Mouse (Mus musculus) cerebellum, postnatal 36 days (tissue): ENCODE results near the gene Sergef.

Experiments used
- DNase-seq, 2 experiments: peaks; one replicate each; pipeline ENCODE4 v3.0.0; 2021 to 2022; ENCODE audit warnings: mixed read lengths in 2 of 2

Gene Sergef

DNA sequence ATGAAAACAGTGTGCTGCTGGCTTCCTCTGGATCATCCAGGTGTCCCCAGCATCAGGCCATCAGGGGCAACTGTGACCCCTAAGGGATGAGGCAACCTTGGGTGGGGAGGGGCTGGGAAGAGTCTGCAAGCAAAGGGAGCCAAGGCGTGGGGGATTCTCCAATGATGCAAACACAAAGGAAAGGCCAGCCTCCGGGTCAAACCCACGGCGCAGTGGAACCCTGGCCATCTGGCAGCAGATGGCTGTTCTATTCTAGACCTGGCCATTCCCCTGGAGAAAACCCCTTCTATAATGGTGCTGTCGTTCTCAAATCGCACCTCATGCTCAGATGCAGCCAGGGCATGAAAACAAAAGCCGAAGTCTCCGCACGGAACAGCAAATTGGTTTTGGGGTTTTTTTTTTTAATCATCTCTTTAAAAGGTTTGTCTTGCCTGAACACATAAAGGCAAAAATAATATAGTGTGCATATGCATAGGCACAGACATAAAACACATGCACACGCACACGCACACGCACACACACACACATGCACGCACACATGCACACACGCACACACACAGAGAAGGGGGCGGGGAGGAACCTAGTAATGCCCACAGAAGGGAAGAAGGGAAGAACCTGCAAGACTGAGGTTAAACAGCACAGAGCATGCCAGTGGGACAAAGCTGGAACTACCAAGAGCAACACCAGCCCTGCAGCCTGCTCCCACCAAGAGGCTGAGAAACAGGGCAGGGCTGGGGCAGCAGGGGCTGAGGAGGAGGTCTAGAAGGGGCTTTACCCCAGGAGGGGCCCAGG, 66.6 kb downstream of the Sergef start:
- DNase-seq: peak; percentile 74 to 78

DNA sequence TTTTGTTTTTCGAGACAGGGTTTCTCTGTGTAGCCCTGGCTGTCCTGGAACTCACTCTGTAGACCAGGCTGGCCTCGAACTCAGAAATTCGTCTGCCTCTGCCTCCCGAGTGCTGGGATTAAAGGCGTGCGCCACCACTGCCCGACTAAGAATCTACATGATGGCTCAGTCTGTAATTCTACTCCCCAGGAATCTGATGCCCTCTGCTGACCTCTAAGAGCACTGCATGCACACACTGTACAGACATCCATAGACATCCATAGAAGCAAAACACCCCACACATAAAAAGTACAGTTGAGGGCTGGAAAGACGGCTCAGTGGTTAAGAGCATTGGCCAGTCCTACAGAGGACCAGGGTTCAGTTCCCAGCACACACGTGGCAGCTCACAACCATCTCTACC, 70.1 kb downstream of the Sergef start:
- peak; percentile 65 for DNase-seq

DNA sequence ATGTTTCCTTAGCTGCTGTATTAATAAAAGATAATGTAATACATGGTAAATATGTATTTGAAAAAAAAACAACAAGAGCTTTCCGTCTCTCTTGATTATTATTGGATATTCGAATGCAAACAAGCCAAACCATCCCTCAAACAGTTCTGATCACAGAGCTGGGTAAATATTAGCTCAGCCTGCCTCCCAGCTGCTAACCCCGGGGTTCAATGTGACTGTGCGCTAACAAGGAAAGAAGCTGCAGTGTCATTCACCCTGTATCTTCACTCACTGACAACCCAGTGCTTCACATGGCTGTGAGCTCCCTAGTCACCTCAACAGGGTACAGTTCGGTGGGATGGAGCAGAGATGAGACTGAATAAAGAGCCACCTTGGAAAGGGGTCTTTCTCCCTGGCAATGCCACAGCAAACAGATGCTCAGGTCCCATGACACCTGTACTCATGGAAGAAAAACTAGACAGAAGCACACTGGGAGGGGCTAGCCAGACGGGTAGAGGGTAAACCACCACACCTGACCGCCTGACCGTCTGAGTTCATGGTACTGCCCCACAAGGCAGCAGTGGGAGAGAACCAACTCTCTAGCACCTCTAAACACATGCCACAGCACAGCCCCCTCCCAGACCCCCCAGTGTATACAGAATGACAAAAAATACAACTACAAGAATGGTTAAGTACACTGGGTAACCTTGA, 73.1 kb downstream of the Sergef start:
- DNase-seq: no peak

DNA sequence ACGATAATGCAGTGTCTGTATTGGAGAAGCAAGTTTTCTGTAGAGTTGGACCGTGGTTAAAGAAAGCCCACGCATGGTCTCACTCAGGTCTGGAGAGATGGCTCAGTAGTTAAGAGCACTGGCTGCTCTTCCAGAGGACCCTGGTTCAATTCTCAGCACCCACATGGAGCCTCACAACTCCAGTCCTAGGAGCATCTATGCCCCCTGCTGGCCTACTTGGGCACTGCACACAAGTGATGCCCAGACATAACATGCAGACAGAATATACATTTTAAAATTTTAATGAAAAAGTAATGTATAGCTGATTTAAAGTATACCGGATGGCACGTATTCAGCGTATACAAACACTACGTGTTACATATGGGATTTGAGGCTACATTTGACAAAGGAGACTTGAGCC, 74.2 kb downstream of the Sergef start:
- no peak for DNase-seq

DNA sequence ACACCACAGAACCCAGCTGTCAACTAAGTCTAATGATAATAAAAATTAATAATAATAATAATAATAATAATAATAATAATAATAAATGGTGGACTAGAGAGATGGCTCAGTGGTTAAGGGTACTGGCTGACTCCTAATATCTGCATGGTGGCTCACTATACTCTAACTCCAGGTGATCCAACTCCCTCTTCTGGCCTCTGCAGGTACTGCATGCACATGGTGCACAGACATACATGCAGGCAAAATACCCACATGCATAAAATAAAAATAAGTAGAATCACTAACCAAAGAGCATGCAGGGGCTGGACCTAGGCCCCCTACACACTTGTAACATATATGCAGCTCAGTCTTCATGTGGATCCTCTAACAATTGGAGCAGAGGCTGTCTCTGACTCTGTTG, 75.8 kb downstream of the Sergef start:
- DNase-seq: no peak

DNA sequence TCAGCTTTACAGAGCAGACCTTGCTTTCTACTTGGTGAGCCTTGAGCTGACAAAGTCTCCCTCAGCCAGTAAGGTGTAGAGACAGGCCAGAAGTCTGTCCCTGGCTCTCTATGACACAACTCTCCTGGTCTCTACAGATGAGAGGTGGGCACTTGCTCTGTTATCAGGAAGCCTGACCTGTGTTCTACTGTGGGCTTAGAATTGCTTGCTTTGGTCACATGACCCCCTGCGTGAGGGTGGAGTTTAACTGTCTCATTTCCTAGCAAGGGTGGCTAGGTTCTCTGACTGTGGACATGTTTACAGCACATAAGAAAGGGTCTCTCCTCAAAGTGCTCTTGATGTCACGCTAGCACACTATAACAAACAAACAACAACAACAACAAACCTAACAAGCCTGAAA, 79.5 kb downstream of the Sergef start:
- no peak for DNase-seq

DNA sequence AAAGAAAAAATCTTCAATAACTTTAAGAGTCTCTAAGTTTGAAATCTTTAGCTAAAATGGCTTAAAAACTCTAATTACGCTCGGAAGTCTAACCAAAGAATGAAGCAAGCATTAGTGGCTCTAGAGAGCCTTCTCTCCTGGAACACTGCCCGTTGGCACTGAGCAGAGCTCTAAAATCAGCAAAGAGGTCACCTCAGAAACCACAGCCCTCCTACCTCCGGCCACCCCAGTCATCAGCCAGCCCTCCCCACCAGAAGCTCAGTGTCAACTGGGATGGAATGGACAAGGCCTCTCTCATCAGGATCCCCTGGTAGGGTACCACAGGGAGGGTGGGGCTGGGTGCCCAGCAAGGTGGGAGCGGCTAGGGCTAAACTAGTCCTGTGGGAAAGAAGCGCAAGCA, 80.0 kb downstream of the Sergef start:
- DNase-seq: peak; percentile 80 to 84

DNA sequence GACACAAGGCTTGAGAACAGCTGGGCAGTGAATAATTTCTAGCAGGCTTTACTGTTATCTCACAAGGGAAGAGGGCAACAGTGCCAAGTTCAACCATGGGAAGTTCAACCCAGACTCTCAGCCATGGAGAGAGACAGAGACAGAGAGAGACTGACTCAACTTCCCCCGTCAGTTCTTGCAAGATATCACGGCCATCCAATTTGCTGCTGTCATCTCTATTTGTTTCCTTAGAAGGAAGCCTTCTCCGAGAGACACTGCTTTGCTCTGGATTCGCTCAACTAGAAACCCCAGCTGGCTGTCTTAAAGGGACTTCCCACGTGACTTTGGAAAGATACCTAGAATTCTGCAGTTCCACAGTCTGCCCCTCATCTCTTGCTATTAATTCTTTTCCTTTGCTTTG, 80.6 kb downstream of the Sergef start:
- no peak for DNase-seq

DNA sequence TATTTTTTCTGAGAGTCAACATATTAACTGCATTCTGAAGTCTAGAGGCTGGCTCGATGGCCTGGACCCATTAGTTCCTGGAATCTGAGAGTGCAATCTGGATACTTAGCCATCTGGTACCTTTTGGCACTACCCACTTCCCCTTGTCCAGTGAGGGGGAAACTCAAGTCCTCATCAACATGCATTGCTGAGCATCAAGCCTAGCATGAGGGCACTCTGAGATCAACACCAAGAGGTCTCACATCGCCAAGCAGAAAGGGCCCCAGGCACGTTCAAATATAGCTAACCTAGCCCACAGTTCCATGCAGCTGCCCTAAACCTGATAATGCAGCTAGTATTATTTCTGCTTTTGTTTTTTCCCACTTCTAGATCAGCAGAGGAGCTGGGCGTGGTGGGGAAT, 81.6 kb downstream of the Sergef start:
- DNase-seq: peak; percentile 72 to 82

DNA sequence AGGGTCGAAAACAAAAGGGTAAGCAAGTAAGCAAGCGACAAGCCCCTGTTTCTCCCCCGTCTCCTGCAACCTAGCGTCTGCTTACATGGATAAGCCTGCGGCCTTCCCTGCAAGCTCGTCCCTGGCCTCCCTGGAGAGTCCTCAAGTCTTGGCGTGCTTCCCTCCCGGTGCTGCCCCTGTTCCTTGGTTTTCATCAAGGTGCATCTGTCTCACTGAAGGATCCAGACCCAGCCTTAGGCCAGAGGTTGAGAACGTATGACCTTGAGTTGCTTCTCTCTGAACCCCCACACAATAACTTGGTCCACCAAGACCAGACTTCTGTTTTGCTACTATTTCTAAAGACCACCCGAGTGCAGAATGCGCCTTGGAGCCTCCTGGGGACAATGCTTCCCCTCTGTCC, 82.2 kb downstream of the Sergef start:
- no peak for DNase-seq

DNA sequence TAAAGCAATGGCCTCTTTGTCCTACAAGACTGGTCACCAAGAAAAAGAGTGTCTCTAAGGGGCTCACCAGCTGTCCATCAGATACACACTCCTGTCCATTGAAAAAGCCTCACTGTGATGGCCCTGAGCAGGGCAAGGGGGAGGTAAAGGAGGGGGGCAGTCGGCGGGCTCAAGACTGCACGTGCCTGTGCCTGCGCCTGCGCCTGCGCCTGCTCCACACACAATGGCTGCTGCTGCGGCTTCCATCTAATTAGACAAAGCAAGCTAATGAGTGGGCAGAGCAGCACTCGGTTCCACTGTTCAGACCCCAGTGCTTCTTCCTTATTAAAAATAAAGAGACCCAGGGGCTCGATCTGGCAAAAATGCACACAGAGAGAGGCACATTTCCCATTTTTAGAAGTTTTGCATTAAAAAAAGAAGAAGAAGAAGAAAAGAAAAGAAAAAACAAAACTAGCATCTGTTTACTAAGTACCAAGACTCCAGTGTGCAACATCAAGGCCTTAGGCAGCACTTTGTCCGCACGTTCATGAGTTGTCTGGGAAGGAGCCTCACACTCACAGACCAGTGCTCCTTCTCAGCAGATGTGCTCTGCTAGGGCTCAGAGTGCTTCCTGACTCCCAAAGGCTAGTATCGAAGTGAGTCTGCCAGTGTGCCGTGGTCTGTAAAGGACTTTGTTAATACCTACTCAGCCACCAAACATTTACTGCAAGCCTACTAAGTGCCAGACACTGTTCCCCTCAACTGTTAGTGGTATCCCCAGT, 83.1 kb downstream of the Sergef start:
- DNase-seq: no peak

DNA sequence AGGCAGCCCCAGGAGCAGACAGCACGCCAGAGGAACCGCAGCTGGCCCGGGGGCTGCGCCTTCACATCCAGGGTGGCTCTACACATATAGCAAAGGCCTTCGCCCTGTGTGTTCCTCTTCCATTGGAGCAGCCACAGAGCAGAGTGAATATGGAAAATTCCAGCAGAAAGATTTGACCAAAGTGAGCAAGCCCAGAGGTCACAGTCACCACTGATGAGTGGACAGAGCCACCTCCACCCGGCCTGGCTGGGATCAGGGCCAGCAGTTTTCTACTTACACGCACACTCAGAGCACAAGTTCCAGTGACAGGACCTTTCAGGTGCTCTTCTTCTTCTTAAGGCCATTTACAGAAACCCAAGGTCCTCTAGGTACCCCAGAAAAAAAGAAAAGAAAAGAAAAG, 83.9 kb downstream of the Sergef start:
- DNase-seq: no peak

DNA sequence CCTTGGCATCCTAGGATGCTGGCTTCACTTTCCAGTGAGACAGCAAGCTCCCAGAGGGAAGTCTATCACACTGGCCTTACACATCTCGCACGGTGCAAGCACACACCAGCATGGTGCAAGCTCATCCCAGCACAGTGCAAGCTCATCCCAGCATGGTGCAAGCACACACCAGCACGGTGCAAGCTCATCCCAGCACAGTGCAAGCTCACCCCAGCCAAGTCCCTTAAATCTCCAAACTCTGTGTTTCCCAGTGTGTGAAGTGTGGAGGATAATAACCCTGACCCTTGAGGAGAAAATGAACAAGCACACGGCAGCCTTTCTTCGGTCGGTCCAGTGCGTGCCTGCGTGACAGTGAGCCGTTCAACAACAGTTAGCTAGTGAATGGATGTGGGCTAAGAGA, 84.8 kb downstream of the Sergef start:
- no peak for DNase-seq

DNA sequence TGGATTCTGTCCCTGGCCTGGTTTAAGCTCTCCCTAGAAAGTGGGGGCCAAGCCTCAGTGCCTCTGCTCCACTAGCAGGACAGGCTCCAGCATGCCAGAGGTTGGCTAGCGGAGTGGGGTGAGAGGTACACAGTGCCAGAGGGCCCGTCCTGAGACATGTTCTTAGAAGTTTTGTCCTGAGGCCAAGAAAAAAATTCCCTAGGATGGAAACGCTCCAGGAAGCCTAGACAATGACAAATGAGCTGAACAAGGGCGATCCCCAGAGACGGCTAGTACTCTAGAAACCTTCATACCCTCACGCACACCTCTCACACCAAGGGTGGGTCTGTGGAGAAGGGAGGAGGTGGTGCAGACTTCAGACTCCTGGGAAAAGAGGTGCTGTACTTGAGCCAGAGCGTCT, 85.6 kb downstream of the Sergef start:
- DNase-seq: no peak

DNA sequence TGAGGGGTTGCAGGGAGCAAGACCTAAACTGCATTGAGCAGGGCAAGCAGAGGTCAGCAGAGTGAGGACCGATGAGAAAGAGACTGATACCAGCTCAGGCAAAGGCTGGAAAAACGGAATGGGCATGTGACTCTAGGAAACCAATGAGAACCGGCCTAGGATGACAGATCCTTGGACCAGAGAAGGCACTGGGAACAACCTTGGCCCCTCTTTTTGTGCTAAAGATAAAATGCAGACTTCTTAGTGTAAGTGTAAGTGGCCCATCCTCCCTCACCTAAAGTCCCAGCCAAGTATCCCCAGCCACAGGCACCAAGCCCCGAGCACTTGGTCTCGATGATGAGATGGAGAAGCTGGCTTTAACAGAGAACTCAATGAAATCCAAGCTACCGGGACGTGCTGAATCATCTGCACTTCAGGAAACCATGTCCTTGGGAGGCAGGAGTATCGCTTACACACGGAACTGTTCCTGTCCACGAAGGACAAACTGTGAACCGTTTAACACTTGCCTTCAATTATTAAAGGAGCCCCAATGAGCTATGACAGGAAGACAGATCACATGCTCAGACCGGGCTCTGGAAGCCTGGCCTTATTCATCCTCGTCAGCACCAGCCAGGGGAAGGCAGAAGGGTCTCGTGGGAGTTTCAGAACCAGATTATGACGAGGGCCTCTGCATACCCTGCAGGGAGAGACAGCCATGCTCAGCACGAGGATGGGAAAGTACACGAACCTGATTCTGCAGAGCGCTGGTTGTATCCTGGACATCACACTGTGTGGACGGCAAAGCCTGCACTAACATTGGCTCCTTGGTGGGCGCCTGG, 87.5 kb downstream of the Sergef start:
- DNase-seq: no peak

DNA sequence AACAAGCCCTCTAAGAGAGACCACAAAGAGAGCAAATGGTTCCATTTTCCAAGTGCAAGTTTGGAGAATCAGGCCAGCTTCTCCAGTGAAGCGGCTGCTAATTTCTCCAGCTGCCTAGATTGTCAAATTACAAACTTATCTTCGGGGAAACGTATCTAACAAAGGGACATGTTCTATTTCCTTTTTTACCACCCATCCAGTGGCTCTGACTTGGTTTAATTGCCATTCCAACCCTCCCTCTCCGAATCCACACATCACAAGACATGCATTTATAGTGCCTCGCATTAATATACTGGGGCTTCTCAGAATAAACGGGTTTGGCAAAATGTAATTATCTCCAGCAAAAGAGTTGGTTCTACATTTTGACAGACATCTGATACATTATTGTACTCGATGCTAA, 88.4 kb downstream of the Sergef start:
- no peak for DNase-seq

DNA sequence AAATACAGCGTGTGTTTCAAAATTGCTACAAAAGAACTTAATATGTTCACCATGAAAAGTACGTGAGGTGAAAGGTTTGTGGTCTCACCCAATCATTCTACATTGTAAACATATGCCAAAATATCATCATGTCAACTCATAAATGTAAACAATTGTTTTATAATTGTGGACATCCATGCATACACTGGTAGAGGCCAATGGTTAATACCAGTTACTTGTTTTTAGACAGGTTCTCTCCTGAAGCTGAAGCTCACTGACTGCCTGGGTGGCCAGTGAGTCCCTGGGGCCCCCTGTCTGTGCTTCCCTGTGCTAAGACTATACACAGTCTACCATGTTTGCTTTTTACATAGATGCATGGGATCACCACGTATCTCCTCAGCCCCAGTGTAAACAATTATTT, 91.5 kb downstream of the Sergef start:
- DNase-seq: no peak

DNA sequence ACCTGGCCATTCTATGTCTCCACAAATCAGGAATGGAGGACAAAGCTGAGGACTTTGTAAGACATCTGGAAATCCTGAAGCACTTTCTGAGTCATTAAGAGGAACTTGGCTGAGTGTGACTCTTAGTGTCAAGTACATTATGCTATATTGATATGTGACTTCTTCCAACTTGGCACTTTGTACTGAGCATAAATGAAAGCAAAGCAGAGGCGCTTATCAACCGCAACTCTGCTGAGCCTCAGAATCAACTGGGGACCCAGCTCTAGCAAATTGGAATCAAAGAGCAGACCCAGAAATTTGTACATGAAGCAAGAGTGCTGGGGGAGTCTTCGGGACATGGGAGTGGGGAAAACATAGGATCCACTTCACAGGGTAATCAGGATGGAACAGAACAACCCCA, 92.0 kb downstream of the Sergef start:
- DNase-seq: no peak

DNA sequence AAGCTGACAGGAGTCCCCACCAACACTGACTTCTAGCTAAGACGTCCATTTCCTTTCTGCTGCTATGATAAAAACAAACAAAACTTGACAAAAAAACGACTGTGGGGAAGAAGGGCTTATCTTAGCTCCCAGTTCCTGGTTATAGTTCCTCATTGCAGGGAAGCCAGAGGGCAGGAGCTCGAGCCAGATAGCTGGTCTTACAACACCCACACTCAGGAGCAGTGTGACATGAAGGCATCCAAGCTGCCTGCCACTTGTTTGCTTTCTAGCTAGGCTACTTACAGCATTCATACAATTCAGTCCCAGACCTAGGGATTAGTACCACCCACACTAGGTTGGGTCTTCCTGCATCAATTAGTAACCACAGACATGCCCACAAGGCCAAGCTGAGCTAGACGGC, 93.1 kb downstream of the Sergef start:
- no peak for DNase-seq

DNA sequence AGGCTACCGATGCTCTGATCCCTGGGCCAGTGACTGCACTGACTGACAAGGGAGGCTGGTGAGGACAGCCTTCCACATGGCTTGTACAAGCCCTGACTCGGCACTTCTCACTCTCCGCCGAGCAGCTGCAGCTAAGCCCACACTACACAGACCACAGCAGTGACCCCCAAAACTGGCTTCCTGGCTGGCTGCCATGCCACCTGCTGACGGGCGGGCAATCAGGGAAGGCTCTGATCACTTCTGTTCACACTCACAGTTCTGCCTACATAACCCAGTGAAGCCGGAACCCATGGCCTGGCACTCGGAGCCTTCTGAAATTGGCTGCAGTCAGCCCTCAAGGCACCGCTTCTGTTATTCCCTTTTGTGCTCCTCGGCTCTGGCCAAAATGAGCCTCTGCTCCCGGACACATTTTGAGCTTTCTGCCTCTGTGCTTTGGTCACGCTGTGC, 95.4 kb downstream of the Sergef start:
- DNase-seq: peak; percentile 89 to 91

DNA sequence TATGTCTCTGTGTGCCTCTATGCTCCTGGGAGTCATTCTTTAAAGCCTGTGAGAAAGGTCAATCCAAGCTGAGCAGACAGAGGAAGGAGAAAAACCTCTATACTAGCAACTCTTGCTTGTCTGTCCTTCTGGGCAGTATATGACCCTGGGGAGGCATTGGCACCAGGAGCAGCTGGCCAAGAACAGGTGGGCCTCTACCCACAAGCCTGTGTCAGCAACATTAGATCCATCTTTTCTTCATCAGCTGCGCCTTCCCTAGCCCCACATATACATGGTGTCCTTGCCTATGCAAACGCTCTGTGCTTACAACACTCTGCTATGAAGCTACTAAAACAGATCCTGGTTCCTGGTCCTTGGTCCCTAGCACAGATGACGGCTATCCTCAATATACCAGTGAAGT, 97.5 kb downstream of the Sergef start:
- no peak for DNase-seq

DNA sequence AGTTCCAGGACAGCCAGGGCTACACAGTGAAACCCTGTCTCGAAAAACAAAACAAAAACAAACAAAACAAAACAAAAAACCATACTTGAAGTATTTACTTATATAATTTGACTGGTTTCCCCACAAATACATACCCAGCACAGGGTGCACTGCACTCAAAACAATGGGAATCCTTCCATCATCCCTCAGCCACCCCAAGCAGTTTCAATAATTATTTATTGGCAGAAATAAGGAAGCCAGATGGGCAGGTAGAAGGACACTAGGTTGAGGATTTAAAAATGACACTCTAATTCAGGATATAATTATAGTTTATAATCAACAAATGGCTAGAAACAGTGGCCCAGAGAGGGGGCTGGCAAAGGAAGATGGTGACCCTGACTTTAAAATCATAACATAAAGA, 99.0 kb downstream of the Sergef start:
- DNase-seq: no peak
